ENCODE assay signal across 22 mouse cellular contexts in the genomic region with DNA sequence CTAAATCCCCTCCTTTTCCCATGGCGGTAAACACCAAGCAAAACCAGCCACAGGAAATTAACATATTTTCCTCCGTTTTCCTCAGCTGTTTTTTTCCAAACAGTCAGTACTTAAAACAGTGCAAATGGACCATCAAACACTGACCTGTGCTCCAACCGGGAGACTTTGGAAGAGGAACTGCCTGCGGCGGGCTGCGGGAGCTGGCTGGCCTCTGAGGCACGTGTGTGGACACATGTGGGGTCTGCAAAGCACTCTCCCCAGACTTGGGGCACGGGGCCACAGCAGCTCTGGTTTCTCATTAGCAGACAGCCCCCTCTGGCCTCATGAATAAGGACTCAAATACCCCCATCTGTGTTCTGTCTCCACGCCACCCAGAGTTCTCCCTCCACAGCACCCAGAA.
"Had no signal": no experiment of that assay in that cellular context is flagged by ENCODE, and none has a peak within 500 bp of the region (broad histone marks: within the 10 kb centered on the region; RNA-seq: fewer than 3 reads in every experiment).

No protein-coding gene starts in this region.

- H3K27me3 ChIP-seq: intestine, embryonic 15.5 days; limb, embryonic 12.5 days; limb, embryonic 15.5 days; midbrain, embryonic 12.5 days; midbrain, embryonic 15.5 days; neural tube, embryonic 12.5 days; neural tube, embryonic 15.5 days had no signal

- H3K9me3 ChIP-seq: intestine, embryonic 15.5 days; limb, embryonic 12.5 days; limb, embryonic 15.5 days; midbrain, embryonic 12.5 days; midbrain, embryonic 15.5 days; neural tube, embryonic 12.5 days; neural tube, embryonic 15.5 days had no signal

- DNase-seq: left cerebral cortex, postnatal 4 days; liver, postnatal 0 days; lung, embryonic 14.5 days; right cerebral cortex, adult 18-20 months; right cerebral cortex, postnatal 14 days; right cerebral cortex, postnatal 4 days; thymus, adult 2 months; thymus, postnatal 14 days; thymus, postnatal 4 days had no signal

- H3K4me1 ChIP-seq: intestine, embryonic 15.5 days; limb, embryonic 12.5 days; midbrain, embryonic 12.5 days; midbrain, embryonic 15.5 days; neural tube, embryonic 12.5 days had no signal

- H3K9ac ChIP-seq: intestine, embryonic 15.5 days; limb, embryonic 12.5 days; limb, embryonic 15.5 days; liver, embryonic 14.5 days; liver, postnatal 0 days; lung, embryonic 14.5 days; midbrain, embryonic 12.5 days; midbrain, embryonic 15.5 days; neural tube, embryonic 12.5 days; neural tube, embryonic 15.5 days had no signal

- ATAC-seq: intestine, embryonic 15.5 days; liver, postnatal 0 days; lung, postnatal 0 days; midbrain, embryonic 15.5 days had no signal

- H3K27ac ChIP-seq: intestine, embryonic 15.5 days; kidney, postnatal 0 days; limb, embryonic 12.5 days; limb, embryonic 15.5 days; liver, embryonic 14.5 days; macrophage; midbrain, embryonic 12.5 days; midbrain, embryonic 15.5 days; neural tube, embryonic 12.5 days; neural tube, embryonic 15.5 days; stomach, postnatal 0 days had no signal

- H3K4me2 ChIP-seq: intestine, embryonic 15.5 days; limb, embryonic 12.5 days; limb, embryonic 15.5 days; liver, embryonic 11.5 days; lung, embryonic 14.5 days; midbrain, embryonic 12.5 days; midbrain, embryonic 15.5 days; neural tube, embryonic 12.5 days; neural tube, embryonic 15.5 days had no signal

- H3K4me3 ChIP-seq: intestine, embryonic 15.5 days; limb, embryonic 12.5 days; limb, embryonic 15.5 days; midbrain, embryonic 12.5 days; midbrain, embryonic 15.5 days; neural tube, embryonic 12.5 days; neural tube, embryonic 15.5 days had no signal
